Mouse (Mus musculus): ENCODE measurements around the gene Tcf7.

DNA sequence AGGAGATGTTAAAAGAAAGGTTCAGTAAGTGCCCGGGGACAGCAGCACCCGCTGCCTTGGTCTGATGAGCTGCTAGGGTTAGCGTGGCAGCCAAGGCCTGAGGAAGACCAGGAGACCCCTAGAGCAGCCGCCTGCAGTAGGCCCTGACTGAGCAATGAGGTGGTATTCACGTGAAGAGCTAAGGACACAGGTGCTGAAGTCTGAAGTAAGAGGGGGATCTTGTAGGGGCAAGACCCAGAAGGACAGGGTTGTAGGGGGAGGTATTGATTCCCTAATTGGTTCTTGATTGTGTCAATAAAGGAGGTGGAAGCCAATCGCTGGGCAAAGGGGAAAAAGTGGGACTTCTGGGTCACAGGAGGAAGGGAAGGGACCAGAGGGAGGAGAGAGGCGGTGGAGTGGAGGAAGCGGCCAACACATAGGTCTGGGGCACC lies 5.8 kb downstream of the Tcf7 start:
- TF ChIP-seq MYOG (IDR thresholded peaks at IDR 0.05; ENCODE audit: control insufficient read depth, extremely low read depth, insufficient read length) (no peak), CTCF (IDR thresholded peaks at IDR 0.05; ENCODE audit: control insufficient read depth, insufficient read depth, insufficient read length) (no peak), MYOD1 (IDR thresholded peaks at IDR 0.05; ENCODE audit: control insufficient read depth, insufficient read length, low read depth) (no peak), MAX (IDR thresholded peaks at IDR 0.05) (no peak), USF1 (IDR thresholded peaks at IDR 0.05; ENCODE audit: low read depth) (no peak)
